Mouse (Mus musculus): ENCODE results near the gene Aacs. TPM values are rescaled to one million over a fixed set of nuclear protein-coding genes. Genes with fewer than 3 reads are reported as not detected.
A peak's percentile ranks its signal among the peaks of the same experiment; 100 is the strongest.

The Aacs gene
- polyA plus RNA-seq, 1 experiment: 51.0 TPM

- Histone ChIP-seq H3K36me3 (ENCODE audit: control insufficient read depth, insufficient read depth, low read length) (no peaks in the 10 kb centered on the region), H3K4me1 (replicated peaks; ENCODE audit: control insufficient read depth, insufficient read depth, low read length) (peaks cover 27% of the 10 kb centered on the region), H3K4me3 (ENCODE audit: control insufficient read depth, insufficient read depth, low read length) (peak within 1 kb of the TSS; percentile 95), H3K27ac (ENCODE audit: control insufficient read depth, insufficient read depth, low read length) (peak within 1 kb of the TSS; percentile 75), H3K27me3 (ENCODE audit: control insufficient read depth, insufficient read depth, low read length) (no peaks in the 10 kb centered on the region)
- TF ChIP-seq CTCF (IDR thresholded peaks at IDR 0.05; ENCODE audit: borderline replicate concordance, control insufficient read depth, extremely low read depth, insufficient read depth, low read length, poor library complexity): no peak
- 0 out of 2 replicates have a peak, but pooled peaks have one; percentile 25 for TF ChIP-seq POLR2A (IDR thresholded peaks at IDR 0.05; ENCODE audit: control insufficient read depth, extremely low read depth, insufficient read depth, low read length, poor library complexity)
- peak; percentile 70 for DNase-seq
- under 1% methylated on average over 94 of the region's 97 CpGs for WGBS
These were observed 34.1 kb upstream of the Aacs start, which contains the start of gene Bri3bp for GRCm38 (mm10) chr5:125441234-125442114. TSS of gene Bri3bp (plus strand) at chr5:125441568.

GRCm38 (mm10) chr5:125442136-125442995, 33.2 kb upstream of the Aacs start:
- 20% methylated on average over 27 of the region's 27 CpGs for WGBS
- Histone ChIP-seq H3K27me3 (ENCODE audit: control insufficient read depth, insufficient read depth, low read length) (no peaks in the 10 kb centered on the region), H3K4me1 (replicated peaks; ENCODE audit: control insufficient read depth, insufficient read depth, low read length) (peaks cover 27% of the 10 kb centered on the region), H3K36me3 (ENCODE audit: control insufficient read depth, insufficient read depth, low read length) (no peaks in the 10 kb centered on the region), H3K27ac (ENCODE audit: control insufficient read depth, insufficient read depth, low read length) (no peak overlapping the region), H3K4me3 (ENCODE audit: control insufficient read depth, insufficient read depth, low read length) (peak overlapping the region; percentile 95)
- DNase-seq: no peak
- TF ChIP-seq CTCF (IDR thresholded peaks at IDR 0.05; ENCODE audit: borderline replicate concordance, control insufficient read depth, extremely low read depth, insufficient read depth, low read length, poor library complexity) (no peak), POLR2A (IDR thresholded peaks at IDR 0.05; ENCODE audit: control insufficient read depth, extremely low read depth, insufficient read depth, low read length, poor library complexity) (no peak)

- 88% methylated on average over 5 of the region's 5 CpGs for WGBS
- H3K36me3 ChIP-seq (ENCODE audit: control insufficient read depth, insufficient read depth, low read length): no peaks in the 10 kb centered on the region
- TF ChIP-seq POLR2A (IDR thresholded peaks at IDR 0.05; ENCODE audit: control insufficient read depth, extremely low read depth, insufficient read depth, low read length, poor library complexity) (no peak), CTCF (IDR thresholded peaks at IDR 0.05; ENCODE audit: borderline replicate concordance, control insufficient read depth, extremely low read depth, insufficient read depth, low read length, poor library complexity) (no peak)
- H3K4me1 ChIP-seq (replicated peaks; ENCODE audit: control insufficient read depth, insufficient read depth, low read length): peaks cover 27% of the 10 kb centered on the region
- H3K27me3 ChIP-seq (ENCODE audit: control insufficient read depth, insufficient read depth, low read length): no peaks in the 10 kb centered on the region
- DNase-seq: no peak
- no peak overlapping the region for H3K4me3 ChIP-seq (ENCODE audit: control insufficient read depth, insufficient read depth, low read length)
- no peak overlapping the region for H3K27ac ChIP-seq (ENCODE audit: control insufficient read depth, insufficient read depth, low read length)
These were observed 32.3 kb upstream of the Aacs start for GRCm38 (mm10) chr5:125443335-125443734.

GRCm38 (mm10) chr5:125443915-125444314, 31.7 kb upstream of the Aacs start:
- H3K27me3 ChIP-seq (ENCODE audit: control insufficient read depth, insufficient read depth, low read length): no peaks in the 10 kb centered on the region
- WGBS: 41% methylated on average over 3 of the region's 3 CpGs
- H3K4me1 ChIP-seq (replicated peaks; ENCODE audit: control insufficient read depth, insufficient read depth, low read length): peaks cover 27% of the 10 kb centered on the region
- H3K4me3 ChIP-seq (ENCODE audit: control insufficient read depth, insufficient read depth, low read length): no peak overlapping the region
- no peak overlapping the region for H3K27ac ChIP-seq (ENCODE audit: control insufficient read depth, insufficient read depth, low read length)
- H3K36me3 ChIP-seq (ENCODE audit: control insufficient read depth, insufficient read depth, low read length): no peaks in the 10 kb centered on the region
- no peak for DNase-seq
- TF ChIP-seq CTCF (IDR thresholded peaks at IDR 0.05; ENCODE audit: borderline replicate concordance, control insufficient read depth, extremely low read depth, insufficient read depth, low read length, poor library complexity): no peak
- no peak for TF ChIP-seq POLR2A (IDR thresholded peaks at IDR 0.05; ENCODE audit: control insufficient read depth, extremely low read depth, insufficient read depth, low read length, poor library complexity)

GRCm38 (mm10) chr5:125444554-125444953, 31.1 kb upstream of the Aacs start:
- no peaks in the 10 kb centered on the region for H3K27me3 ChIP-seq (ENCODE audit: control insufficient read depth, insufficient read depth, low read length)
- TF ChIP-seq CTCF (IDR thresholded peaks at IDR 0.05; ENCODE audit: borderline replicate concordance, control insufficient read depth, extremely low read depth, insufficient read depth, low read length, poor library complexity): no peak
- no peak for TF ChIP-seq POLR2A (IDR thresholded peaks at IDR 0.05; ENCODE audit: control insufficient read depth, extremely low read depth, insufficient read depth, low read length, poor library complexity)
- H3K4me1 ChIP-seq (replicated peaks; ENCODE audit: control insufficient read depth, insufficient read depth, low read length): peaks cover 27% of the 10 kb centered on the region
- no peak overlapping the region for H3K4me3 ChIP-seq (ENCODE audit: control insufficient read depth, insufficient read depth, low read length)
- H3K27ac ChIP-seq (ENCODE audit: control insufficient read depth, insufficient read depth, low read length): no peak overlapping the region
- H3K36me3 ChIP-seq (ENCODE audit: control insufficient read depth, insufficient read depth, low read length): no peaks in the 10 kb centered on the region
- DNase-seq: no peak
- WGBS: 30% methylated on average over 4 of the region's 4 CpGs

GRCm38 (mm10) chr5:125446344-125446743, 29.3 kb upstream of the Aacs start:
- H3K4me1 ChIP-seq (replicated peaks; ENCODE audit: control insufficient read depth, insufficient read depth, low read length): peaks cover 24% of the 10 kb centered on the region
- H3K27me3 ChIP-seq (ENCODE audit: control insufficient read depth, insufficient read depth, low read length): no peaks in the 10 kb centered on the region
- no peak for DNase-seq
- H3K36me3 ChIP-seq (ENCODE audit: control insufficient read depth, insufficient read depth, low read length): no peaks in the 10 kb centered on the region
- 83% methylated on average over 7 of the region's 7 CpGs for WGBS
- H3K4me3 ChIP-seq (ENCODE audit: control insufficient read depth, insufficient read depth, low read length): no peak overlapping the region
- no peak overlapping the region for H3K27ac ChIP-seq (ENCODE audit: control insufficient read depth, insufficient read depth, low read length)
- TF ChIP-seq POLR2A (IDR thresholded peaks at IDR 0.05; ENCODE audit: control insufficient read depth, extremely low read depth, insufficient read depth, low read length, poor library complexity) (no peak), CTCF (IDR thresholded peaks at IDR 0.05; ENCODE audit: borderline replicate concordance, control insufficient read depth, extremely low read depth, insufficient read depth, low read length, poor library complexity) (no peak)
